ENCODE assay signal across 8 mouse cellular contexts in genomic region chr2:166906523-166907182, GRCm38 (mm10). TPM values are rescaled to one million over a fixed set of nuclear protein-coding genes. Genes with fewer than 3 reads are reported as not detected.
DNase-seq lines count a peak whose midpoint lies in the region; ATAC-seq and TF ChIP-seq lines count a peak whose summit lies in the region.

No protein-coding gene starts in this region.

- intact Hi-C loops in gastrocnemius, adult 2 months (cut with DNase I) = no loop called here
- intact Hi-C loops in gastrocnemius, postnatal 36 days (cut with DNase I) = no loop called here

- H3K27me3 ChIP-seq in ES-Bruce4 (ENCODE audit: control insufficient read depth, insufficient read depth, low read length, poor library complexity, severe bottlenecking) = no peaks in the 10 kb centered on the region
- no peaks in the 10 kb centered on the region for H3K27me3 ChIP-seq in hindbrain, embryonic 16.5 days (replicated peaks; ENCODE audit: control insufficient read depth, insufficient read depth, low read length)
- no peaks in the 10 kb centered on the region for H3K27me3 ChIP-seq in lung, embryonic 16.5 days (ENCODE audit: control insufficient read depth, insufficient read depth, low read depth, low read length)
- H3K27me3 ChIP-seq in small intestine, adult 2 months (ENCODE audit: control insufficient read depth, insufficient read depth, low read length) = no peaks in the 10 kb centered on the region

- peak; percentile 46 for ATAC-seq in hindbrain, embryonic 16.5 days
- ATAC-seq in lung, embryonic 16.5 days (ENCODE audit: low read depth) = peak; percentile 24; the same call in 1 of the 2 replicates

- DNase-seq in gastrocnemius, adult 2 months = peak; percentile 42
- DNase-seq in gastrocnemius, postnatal 36 days = no peak
- no peak for DNase-seq in layer of hippocampus, adult 9-10 months (ENCODE audit: low spot score)

- H3K27ac ChIP-seq in gastrocnemius, adult 2 months = peak overlapping the region; percentile 98
- peak overlapping the region; percentile 5; the same call in 1 of the 2 replicates for H3K27ac ChIP-seq in ES-Bruce4 (ENCODE audit: insufficient read depth, low read length)
- peak overlapping the region; percentile 37 for H3K27ac ChIP-seq in embryonic fibroblast, embryonic 13.5 days (ENCODE audit: insufficient read depth, low read length)
- peak overlapping the region; percentile 99 for H3K27ac ChIP-seq in hindbrain, embryonic 16.5 days (ENCODE audit: low read depth, low read length)
- H3K27ac ChIP-seq in lung, embryonic 16.5 days (ENCODE audit: low read length) = peak overlapping the region; percentile 99
- peak overlapping the region; percentile 53 for H3K27ac ChIP-seq in small intestine, adult 2 months (ENCODE audit: insufficient read depth, low read depth, low read length)

- H3K4me3 ChIP-seq in gastrocnemius, adult 2 months = peak overlapping the region; percentile 92
- H3K4me3 ChIP-seq in ES-Bruce4 (ENCODE audit: low read depth, low read length) = peak overlapping the region; percentile 89
- H3K4me3 ChIP-seq in embryonic fibroblast, embryonic 13.5 days (ENCODE audit: insufficient read depth, low read length) = peak overlapping the region; percentile 95
- peak overlapping the region; percentile 96 for H3K4me3 ChIP-seq in hindbrain, embryonic 16.5 days (ENCODE audit: low read length)
- H3K4me3 ChIP-seq in lung, embryonic 16.5 days (ENCODE audit: low read length) = peak overlapping the region; percentile 96
- peak overlapping the region; percentile 90 for H3K4me3 ChIP-seq in small intestine, adult 2 months (ENCODE audit: low read depth, low read length)

- TF ChIP-seq CTCF in gastrocnemius, adult 2 months (IDR thresholded peaks at IDR 0.05) = no peak
- TF ChIP-seq CTCF in ES-Bruce4 (IDR thresholded peaks at IDR 0.05; ENCODE audit: low read depth, low read length) = no peak
- no peak for TF ChIP-seq CTCF in embryonic fibroblast, embryonic 13.5 days (IDR thresholded peaks at IDR 0.05; ENCODE audit: borderline replicate concordance, insufficient read depth, low read length)
- no peak for TF ChIP-seq CTCF in small intestine, adult 2 months (IDR thresholded peaks at IDR 0.05; ENCODE audit: extremely low read depth, insufficient read length, insufficient replicate concordance, low read depth, low read length)

- peaks cover 1% of the 10 kb centered on the region for H3K4me1 ChIP-seq in ES-Bruce4 (ENCODE audit: control insufficient read depth, insufficient read depth, low read length)
- peaks cover 4% of the 10 kb centered on the region; the same call in 1 of the 2 replicates for H3K4me1 ChIP-seq in embryonic fibroblast, embryonic 13.5 days (ENCODE audit: control insufficient read depth, insufficient read depth, low read length)
- H3K4me1 ChIP-seq in hindbrain, embryonic 16.5 days (ENCODE audit: control insufficient read depth, insufficient read depth, low read depth, low read length) = peaks cover 10% of the 10 kb centered on the region
- H3K4me1 ChIP-seq in lung, embryonic 16.5 days (replicated peaks; ENCODE audit: control insufficient read depth, insufficient read depth, low read length) = peaks cover 10% of the 10 kb centered on the region
- H3K4me1 ChIP-seq in small intestine, adult 2 months (ENCODE audit: control insufficient read depth, insufficient read depth, insufficient read length, low read length) = no peaks in the 10 kb centered on the region; the same call in 1 of the 2 replicates

- no peaks in the 10 kb centered on the region for H3K9me3 ChIP-seq in ES-Bruce4 (replicated peaks; ENCODE audit: control insufficient read depth, insufficient read depth, low read length, poor library complexity, severe bottlenecking)
- no peaks in the 10 kb centered on the region for H3K9me3 ChIP-seq in hindbrain, embryonic 16.5 days (ENCODE audit: control insufficient read depth, low read length)
- no peaks in the 10 kb centered on the region for H3K9me3 ChIP-seq in lung, embryonic 16.5 days (ENCODE audit: control insufficient read depth, low read length)

- peak overlapping the region; percentile 91 for H3K9ac ChIP-seq in ES-Bruce4 (ENCODE audit: low read depth, poor library complexity, severe bottlenecking)
- peak overlapping the region; percentile 97 for H3K9ac ChIP-seq in hindbrain, embryonic 16.5 days (ENCODE audit: low read depth, low read length)
- peak overlapping the region; percentile 97 for H3K9ac ChIP-seq in lung, embryonic 16.5 days (ENCODE audit: low read length)

- 0% methylated on average over 28 of the region's 28 CpGs for WGBS in hindbrain, embryonic 16.5 days
- WGBS in lung, embryonic 16.5 days = under 1% methylated on average over 28 of the region's 28 CpGs
- under 1% methylated on average over 28 of the region's 28 CpGs for WGBS in small intestine, adult 2 months

- H3K36me3 ChIP-seq in ES-Bruce4 (ENCODE audit: control insufficient read depth, insufficient read depth, low read length, poor library complexity, severe bottlenecking) = peaks cover 14% of the 10 kb centered on the region
- no peaks in the 10 kb centered on the region for H3K36me3 ChIP-seq in hindbrain, embryonic 16.5 days (ENCODE audit: control insufficient read depth, insufficient read depth, low read length)
- H3K36me3 ChIP-seq in lung, embryonic 16.5 days (ENCODE audit: control insufficient read depth, insufficient read depth, low read length) = peaks cover 3% of the 10 kb centered on the region; the same call in 1 of the 2 replicates
- peaks cover 2% of the 10 kb centered on the region; the same call in 1 of the 2 replicates for H3K36me3 ChIP-seq in small intestine, adult 2 months (ENCODE audit: control insufficient read depth, insufficient read depth, low read length)

- TF ChIP-seq EP300 in ES-Bruce4 (IDR thresholded peaks at IDR 0.05; ENCODE audit: insufficient read depth, low read depth, low read length) = no peak

- H3K4me2 ChIP-seq in hindbrain, embryonic 16.5 days (ENCODE audit: low read length) = peak overlapping the region; percentile 72
- H3K4me2 ChIP-seq in lung, embryonic 16.5 days (ENCODE audit: low read depth, low read length) = peak overlapping the region; percentile 95

- no peak for TF ChIP-seq POLR2A in ES-Bruce4 (IDR thresholded peaks at IDR 0.05; ENCODE audit: insufficient read depth, low read length)
- TF ChIP-seq POLR2A in embryonic fibroblast, embryonic 13.5 days (IDR thresholded peaks at IDR 0.05; ENCODE audit: low read depth, low read length) = no peak
- TF ChIP-seq POLR2A in small intestine, adult 2 months (IDR thresholded peaks at IDR 0.05; ENCODE audit: low read depth, low read length) = no peak

RNA-seq across cellular contexts. Expression of gene Cse1l, which starts 0.8 kb away (rescaled TPM):
- total RNA-seq in gastrocnemius, adult 2 months (2021) = 10 to 100 TPM; 55.6 to 57.4 TPM
- total RNA-seq in gastrocnemius, postnatal 36 days (2021) = 10 to 100 TPM; 46.2 to 50.9 TPM
- polyA plus RNA-seq in ES-Bruce4 (2011; ENCODE audit: insufficient read depth, insufficient read length, low read depth, missing spikeins) = 273 and 298 TPM in 2 replicates
- polyA plus RNA-seq in embryonic fibroblast, embryonic 13.5 days (2011; ENCODE audit: insufficient read length, low read depth, missing spikeins) = 118 and 130 TPM in 2 replicates
- 90.8 and 97.4 TPM in 2 replicates for polyA plus RNA-seq in hindbrain, embryonic 16.5 days (2015; fragmentation: Nextera tagmentation; extraction: Ambion mirVana)
- polyA plus RNA-seq in lung, embryonic 16.5 days (2015; fragmentation: Nextera tagmentation; extraction: Ambion mirVana) = 106 and 118 TPM in 2 replicates
- polyA plus RNA-seq in small intestine, adult 2 months (2012; rRNA removed) = 2.1 and 3.5 TPM in 2 replicates

Comparison
In these comparisons a context has a peak if more than half of its experiments do, and no peak if none do; other contexts are left out.
1. H3K27ac ChIP-seq: peak in every context shown above with its lines; median percentile 99 in hindbrain, embryonic 16.5 days; 99 in lung, embryonic 16.5 days; 98 in gastrocnemius, adult 2 months; 53 in small intestine, adult 2 months; 37 in embryonic fibroblast, embryonic 13.5 days; 5 in ES-Bruce4.
2. RNA of gene Cse1l, which starts 0.8 kb away (polyA plus RNA-seq): 273 to 298 TPM in ES-Bruce4, 118 to 130 TPM in embryonic fibroblast, embryonic 13.5 days, 106 to 118 TPM in lung, embryonic 16.5 days and 90.8 to 97.4 TPM in hindbrain, embryonic 16.5 days; 2.1 to 3.5 TPM in small intestine, adult 2 months; every median in the first group is over 10 times any median in the second.
3. Peak in every context shown above with its lines, with median percentiles within 50 percentile points of each other: H3K4me3 ChIP-seq and H3K9ac ChIP-seq.